Mouse (Mus musculus): Measurements from ENCODE around the gene Hist2h3c2.

GRCm38 (mm10) chr3:96226695-96227648, 12.0 kb downstream of the Hist2h3c2 start:
- no peak for TF ChIP-seq EP300 (IDR thresholded peaks at IDR 0.05; ENCODE audit: low read depth)
- no peak for TF ChIP-seq CTCF (IDR thresholded peaks at IDR 0.05; ENCODE audit: low read depth)

Measured in liver, embryonic 14.5 days (tissue).